Mouse (Mus musculus) C2C12 (cell line): ENCODE measurements around the gene Stmn1.

Source experiments
- CTCF ChIP-seq: IDR thresholded peaks from one replicate; pipeline ENCODE4 v1.5.1; 2011; ENCODE audit not compliant: control insufficient read depth, insufficient read depth, insufficient read length
- MYOD1 ChIP-seq: IDR thresholded peaks from one replicate; pipeline ENCODE4 v1.6.1; 2011; ENCODE audit warnings: low read depth; ENCODE audit not compliant: control insufficient read depth, insufficient read length
- MYOG ChIP-seq: IDR thresholded peaks from one replicate; pipeline ENCODE4 v1.6.1; 2011; ENCODE audit not compliant: control insufficient read depth, insufficient read length; ENCODE audit errors: extremely low read depth
- USF1 ChIP-seq: IDR thresholded peaks from one replicate; pipeline ENCODE4 v1.6.1; 2011; ENCODE audit warnings: low read depth, mild to moderate bottlenecking, control low read depth, moderate library complexity

- no peak for TF ChIP-seq CTCF
- TF ChIP-seq USF1: no peak
- TF ChIP-seq MYOG: no peak
- no peak for TF ChIP-seq MYOD1
Observed at GRCm38 (mm10) chr4:134443589-134443988, 24.5 kb upstream of the Stmn1 start.
